Mouse (Mus musculus): ENCODE measurements around the gene Tmbim1. TPM values are rescaled to one million over a fixed set of nuclear protein-coding genes. Genes with fewer than 3 reads are reported as not detected.
A peak's percentile ranks its signal among the peaks of the same experiment; 100 is the strongest.

The Tmbim1 gene
- polyA plus RNA-seq, 1 experiment from 2014 or later = 58.8 TPM

GRCm38 (mm10) chr1:74318711-74319110, 13.3 kb upstream of the Tmbim1 start:
- WGBS = 90% methylated on average over 3 of the region's 3 CpGs
- Histone ChIP-seq H3K4me2 (no peak overlapping the region), H3K27ac (no peak overlapping the region), H3K4me3 (no peak overlapping the region), H3K9ac (no peak overlapping the region), H3K27me3 (no peaks in the 10 kb centered on the region), H3K9me3 (no peaks in the 10 kb centered on the region), H3K4me1 (0 out of 2 replicates have a peak, but pooled peaks cover under 1% of the 10 kb centered on the region), H3K36me3 (no peaks in the 10 kb centered on the region)
- ATAC-seq (ENCODE audit: insufficient number of reproducible peaks, low FRiP score, low TSS enrichment, low read depth) = no peak

GRCm38 (mm10) chr1:74316114-74316827, 10.8 kb upstream of the Tmbim1 start:
- Histone ChIP-seq H3K9ac (no peak overlapping the region), H3K27ac (no peak overlapping the region), H3K4me1 (0 out of 2 replicates have a peak, but pooled peaks cover 3% of the 10 kb centered on the region), H3K27me3 (no peaks in the 10 kb centered on the region), H3K4me2 (no peak overlapping the region), H3K36me3 (no peaks in the 10 kb centered on the region), H3K9me3 (no peaks in the 10 kb centered on the region), H3K4me3 (no peak overlapping the region)
- 65% methylated on average over 4 of the region's 4 CpGs for WGBS
- ATAC-seq (ENCODE audit: insufficient number of reproducible peaks, low FRiP score, low TSS enrichment, low read depth) = no peak

GRCm38 (mm10) chr1:74314796-74315195, 9.4 kb upstream of the Tmbim1 start:
- H3K36me3 ChIP-seq = no peaks in the 10 kb centered on the region
- H3K9me3 ChIP-seq = no peaks in the 10 kb centered on the region
- H3K9ac ChIP-seq = no peak overlapping the region
- no peak for ATAC-seq (ENCODE audit: insufficient number of reproducible peaks, low FRiP score, low TSS enrichment, low read depth)
- peaks cover 6% of the 10 kb centered on the region; the same call in 1 of the 2 replicates for H3K4me1 ChIP-seq
- WGBS = 82% methylated on average over 3 of the region's 3 CpGs
- no peaks in the 10 kb centered on the region for H3K27me3 ChIP-seq
- no peak overlapping the region for H3K4me3 ChIP-seq
- no peak overlapping the region for H3K27ac ChIP-seq
- H3K4me2 ChIP-seq = no peak overlapping the region

GRCm38 (mm10) chr1:74313049-74313692, 7.7 kb upstream of the Tmbim1 start:
- no peak overlapping the region for H3K4me2 ChIP-seq
- no peak overlapping the region for H3K4me3 ChIP-seq
- 0 out of 2 replicates have a peak, but pooled peaks have one; percentile 35 for ATAC-seq (ENCODE audit: insufficient number of reproducible peaks, low FRiP score, low TSS enrichment, low read depth)
- H3K36me3 ChIP-seq = no peaks in the 10 kb centered on the region
- WGBS = 1% methylated on average over 3 of the region's 3 CpGs
- H3K27me3 ChIP-seq = no peaks in the 10 kb centered on the region
- H3K9me3 ChIP-seq = no peaks in the 10 kb centered on the region
- no peak overlapping the region for H3K27ac ChIP-seq
- H3K9ac ChIP-seq = no peak overlapping the region
- peaks cover 6% of the 10 kb centered on the region; the same call in 1 of the 2 replicates for H3K4me1 ChIP-seq

DNA sequence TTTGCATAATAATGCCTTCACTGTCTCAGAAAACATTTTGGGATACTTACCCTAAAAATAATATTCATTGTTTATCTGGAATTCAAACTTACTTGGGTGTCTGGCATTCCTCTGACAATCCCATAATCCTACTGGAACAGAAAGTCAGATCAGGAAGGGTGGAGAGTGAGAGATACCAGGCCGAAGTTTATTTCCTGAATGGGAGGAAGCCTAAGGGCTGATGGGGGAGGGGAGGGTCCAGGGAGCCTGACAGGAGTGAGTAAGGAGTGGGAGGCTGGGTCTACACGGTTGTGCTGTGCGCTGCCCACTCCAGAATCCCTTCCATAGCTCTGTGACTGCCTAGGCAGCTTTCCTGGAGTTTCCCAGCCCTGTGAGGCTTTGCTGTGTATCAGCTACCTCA, 4.3 kb upstream of the Tmbim1 start:
- no peaks in the 10 kb centered on the region for H3K36me3 ChIP-seq
- H3K27ac ChIP-seq = no peak overlapping the region
- H3K4me2 ChIP-seq = no peak overlapping the region
- no peaks in the 10 kb centered on the region for H3K9me3 ChIP-seq
- peaks cover 6% of the 10 kb centered on the region for H3K4me1 ChIP-seq
- no peak overlapping the region for H3K4me3 ChIP-seq
- no peak overlapping the region for H3K9ac ChIP-seq
- 36% methylated on average over 3 of the region's 3 CpGs for WGBS
- H3K27me3 ChIP-seq = no peaks in the 10 kb centered on the region
- ATAC-seq (ENCODE audit: insufficient number of reproducible peaks, low FRiP score, low TSS enrichment, low read depth) = no peak

DNA sequence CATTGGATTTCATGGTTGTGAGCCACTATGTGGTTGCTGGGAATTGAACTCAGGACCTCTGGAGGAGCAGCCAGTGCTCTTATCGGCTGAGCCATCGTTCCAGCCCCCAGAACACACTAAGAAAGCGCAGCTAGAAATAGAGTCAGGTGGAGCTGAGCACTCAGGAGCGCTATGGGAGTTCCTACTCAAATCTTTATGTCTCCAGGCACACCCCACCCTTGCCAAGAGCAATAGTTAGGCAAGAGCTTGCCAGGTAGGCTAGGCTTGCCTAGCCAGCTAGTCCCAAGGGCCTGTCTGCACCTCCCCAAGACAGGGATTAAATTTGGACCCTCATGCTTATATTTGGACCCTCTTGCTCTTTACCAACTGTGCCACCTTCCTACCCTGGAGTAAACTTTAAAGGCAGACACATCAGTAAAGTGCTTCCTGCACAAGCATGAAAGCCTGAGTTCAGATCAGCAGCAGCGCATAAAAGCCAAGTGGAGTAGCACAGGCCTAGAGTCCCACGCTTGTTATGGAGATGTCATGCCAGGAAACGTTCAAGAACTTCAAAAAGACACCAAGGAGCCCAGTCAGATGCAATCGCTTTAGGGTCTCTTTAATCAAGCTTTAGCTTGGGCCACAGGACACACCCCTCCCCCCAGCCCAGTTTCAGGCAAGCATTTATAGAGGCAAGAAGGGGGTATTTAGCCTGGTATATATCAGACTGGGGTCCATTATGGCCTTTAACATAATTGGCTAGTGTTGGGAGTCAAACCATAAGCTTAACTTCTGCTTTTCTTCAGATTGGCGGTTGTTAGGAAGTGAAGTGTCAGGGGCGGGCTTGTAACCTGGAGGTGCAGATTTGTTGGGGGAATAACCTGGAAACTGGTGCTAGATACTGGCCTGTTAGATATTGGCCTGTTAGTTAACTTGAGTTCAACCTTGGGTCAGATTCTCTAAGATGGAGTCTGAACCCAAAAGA, 2.9 kb upstream of the Tmbim1 start:
- no peak overlapping the region for H3K27ac ChIP-seq
- H3K9ac ChIP-seq = no peak overlapping the region
- H3K9me3 ChIP-seq = no peaks in the 10 kb centered on the region
- WGBS = 57% methylated on average over 10 of the region's 10 CpGs
- no peak overlapping the region for H3K4me3 ChIP-seq
- no peaks in the 10 kb centered on the region for H3K36me3 ChIP-seq
- no peak overlapping the region for H3K4me2 ChIP-seq
- H3K27me3 ChIP-seq = no peaks in the 10 kb centered on the region
- no peak for ATAC-seq (ENCODE audit: insufficient number of reproducible peaks, low FRiP score, low TSS enrichment, low read depth)
- H3K4me1 ChIP-seq = peaks cover 7% of the 10 kb centered on the region

DNA sequence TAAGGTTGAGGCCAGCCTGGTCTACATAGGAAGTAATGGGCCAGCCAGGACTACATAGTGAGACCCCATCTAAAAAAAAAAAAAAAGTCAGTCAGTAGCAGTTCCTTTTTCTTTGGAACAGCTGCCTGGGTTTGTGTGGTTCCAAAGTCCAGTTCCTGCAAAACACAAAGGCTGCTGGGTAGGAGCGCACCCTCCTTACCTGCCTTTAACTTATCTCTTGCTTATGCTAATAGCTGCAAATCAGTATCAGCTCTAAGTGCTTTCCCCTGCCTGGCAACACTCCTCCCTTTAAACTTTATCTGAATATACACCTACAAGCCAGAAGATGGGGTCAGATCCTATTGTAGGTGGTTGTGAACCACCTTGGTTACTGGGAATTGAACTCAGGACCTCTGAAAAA, 1.7 kb upstream of the Tmbim1 start:
- Histone ChIP-seq H3K4me1 (peaks cover 16% of the 10 kb centered on the region), H3K4me2 (no peak overlapping the region), H3K9me3 (no peaks in the 10 kb centered on the region), H3K27ac (no peak overlapping the region), H3K9ac (no peak overlapping the region), H3K36me3 (no peaks in the 10 kb centered on the region), H3K4me3 (no peak overlapping the region), H3K27me3 (no peaks in the 10 kb centered on the region)
- ATAC-seq (ENCODE audit: insufficient number of reproducible peaks, low FRiP score, low TSS enrichment, low read depth) = no peak
- WGBS = 96% methylated on average over 1 of the region's 1 CpGs

DNA sequence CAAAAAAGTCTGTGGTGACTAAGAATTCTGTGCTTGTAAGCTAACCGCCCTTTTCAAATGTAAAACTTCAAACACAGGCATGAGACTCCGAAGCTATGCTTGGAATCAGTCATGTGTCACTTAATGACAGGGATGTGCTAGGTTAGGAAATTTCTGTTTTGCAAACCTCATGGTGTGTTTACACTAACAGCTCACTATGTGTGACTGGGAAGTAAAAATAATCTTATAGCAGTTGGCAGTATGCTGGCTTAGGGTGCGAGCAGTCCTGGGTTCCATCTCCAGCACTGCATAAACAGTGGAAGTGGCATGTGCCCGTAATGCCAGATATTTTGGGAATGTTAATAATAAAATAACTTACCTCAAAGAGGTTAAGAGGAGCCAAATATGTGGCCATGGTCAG, 476 bp downstream of the Tmbim1 start:
- no peaks in the 10 kb centered on the region for H3K36me3 ChIP-seq
- 57% methylated on average over 4 of the region's 4 CpGs for WGBS
- no peak overlapping the region for H3K4me2 ChIP-seq
- H3K27ac ChIP-seq = peak overlapping the region; percentile 30; the same call in 1 of the 2 replicates
- no peaks in the 10 kb centered on the region for H3K9me3 ChIP-seq
- peaks cover 31% of the 10 kb centered on the region for H3K4me1 ChIP-seq
- no peaks in the 10 kb centered on the region for H3K27me3 ChIP-seq
- no peak for ATAC-seq (ENCODE audit: insufficient number of reproducible peaks, low FRiP score, low TSS enrichment, low read depth)
- no peak overlapping the region for H3K9ac ChIP-seq
- H3K4me3 ChIP-seq = no peak overlapping the region

DNA sequence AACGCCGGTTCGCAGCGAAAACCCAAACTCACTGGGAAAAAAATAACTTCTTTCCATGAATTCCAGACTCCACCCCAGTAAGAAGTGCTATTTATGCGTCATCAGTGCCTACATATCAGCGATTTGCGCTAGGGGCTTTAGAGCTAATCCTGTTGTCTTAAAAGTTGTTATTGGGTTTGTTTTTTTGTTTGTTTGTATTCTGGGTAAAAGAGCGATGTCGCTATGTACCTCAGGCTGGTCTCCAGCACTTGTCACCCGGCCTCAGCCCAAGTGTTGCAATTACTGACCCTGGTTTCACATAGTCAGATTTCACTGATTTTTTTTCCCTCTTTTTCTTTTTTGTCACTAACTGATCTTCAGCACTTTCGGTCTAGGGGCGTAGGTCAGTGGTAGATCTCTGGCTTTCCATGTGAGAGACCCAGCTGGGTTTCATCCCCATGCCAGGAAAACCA, 1.1 kb downstream of the Tmbim1 start:
- WGBS = 3% methylated on average over 12 of the region's 12 CpGs
- ATAC-seq (ENCODE audit: insufficient number of reproducible peaks, low FRiP score, low TSS enrichment, low read depth) = 0 out of 2 replicates have a peak, but pooled peaks have one; percentile 3
- peak overlapping the region; percentile 83 for H3K9ac ChIP-seq

GRCm38 (mm10) chr1:74303509-74304338, 1.7 kb downstream of the Tmbim1 start:
- WGBS = under 1% methylated on average over 52 of the region's 56 CpGs
- peak overlapping the region; percentile 94 for H3K27ac ChIP-seq
- peak overlapping the region; percentile 67 for H3K4me2 ChIP-seq
- peak overlapping the region; percentile 76 for H3K4me3 ChIP-seq
- no peaks in the 10 kb centered on the region for H3K9me3 ChIP-seq
- H3K4me1 ChIP-seq = peaks cover 41% of the 10 kb centered on the region
- peak overlapping the region; percentile 83 for H3K9ac ChIP-seq
- H3K27me3 ChIP-seq = no peaks in the 10 kb centered on the region
- H3K36me3 ChIP-seq = no peaks in the 10 kb centered on the region
- ATAC-seq (ENCODE audit: insufficient number of reproducible peaks, low FRiP score, low TSS enrichment, low read depth) = peak; percentile 79

More for the DNA sequence above, 1.1 kb downstream of the Tmbim1 start:
- Histone ChIP-seq H3K27me3 (no peaks in the 10 kb centered on the region), H3K4me3 (peak overlapping the region; percentile 76), H3K36me3 (no peaks in the 10 kb centered on the region), H3K4me1 (peaks cover 35% of the 10 kb centered on the region), H3K9me3 (no peaks in the 10 kb centered on the region), H3K27ac (peak overlapping the region; percentile 94), H3K4me2 (peak overlapping the region; percentile 67)

- no peaks in the 10 kb centered on the region for H3K27me3 ChIP-seq
- peak overlapping the region; percentile 76 for H3K4me3 ChIP-seq
- no peak overlapping the region for H3K9ac ChIP-seq
- 70% methylated on average over 2 of the region's 2 CpGs for WGBS
- no peaks in the 10 kb centered on the region for H3K36me3 ChIP-seq
- H3K9me3 ChIP-seq = no peaks in the 10 kb centered on the region
- H3K27ac ChIP-seq = peak overlapping the region; percentile 94; the same call in 1 of the 2 replicates
- peak overlapping the region; percentile 67 for H3K4me2 ChIP-seq
- no peak for ATAC-seq (ENCODE audit: insufficient number of reproducible peaks, low FRiP score, low TSS enrichment, low read depth)
- peaks cover 48% of the 10 kb centered on the region for H3K4me1 ChIP-seq
These were observed 2.6 kb downstream of the Tmbim1 start for GRCm38 (mm10) chr1:74302835-74303234.
